Comparison of ENCODE assay signal across 12 mouse cellular contexts in genomic region chr12:55487843-55488660, GRCm38 (mm10). TPM values are rescaled to one million over a fixed set of nuclear protein-coding genes. Genes with fewer than 3 reads are reported as not detected.
DNase-seq lines count a peak whose midpoint lies in the region; ATAC-seq and TF ChIP-seq lines count a peak whose summit lies in the region.
"Had no signal": no experiment of that assay in that cellular context is flagged by ENCODE, and none has a peak within 500 bp of the region (broad histone marks: within the 10 kb centered on the region; RNA-seq: fewer than 3 reads in every experiment).

No protein-coding gene starts in this region.

- no peaks in the 10 kb centered on the region for H3K27me3 ChIP-seq in heart, embryonic 16.5 days (ENCODE audit: control insufficient read depth, insufficient read depth, low read length)
- H3K27me3 ChIP-seq in megakaryocyte, embryonic 14.5 days (replicated peaks): peaks cover 37% of the 10 kb centered on the region
- H3K27me3 ChIP-seq in small intestine, adult 2 months (ENCODE audit: control insufficient read depth, insufficient read depth, low read length): no peaks in the 10 kb centered on the region
- H3K27me3 ChIP-seq: limb, embryonic 12.5 days had no signal

- 95% methylated on average over 7 of the region's 7 CpGs for WGBS in heart, embryonic 16.5 days
- 66% methylated on average over 7 of the region's 7 CpGs for WGBS in bone marrow, adult 2 months
- WGBS in small intestine, adult 2 months: 89% methylated on average over 7 of the region's 7 CpGs

- no peak for DNase-seq in heart, postnatal 4 days
- no peak for DNase-seq in ovary, postnatal 14 days (ENCODE audit: low spot score)
- DNase-seq: cerebellum, postnatal 14 days; kidney, adult 8-10 months had no signal

- no peak overlapping the region for H3K9ac ChIP-seq in heart, embryonic 16.5 days (ENCODE audit: low read length)
- H3K9ac ChIP-seq: limb, embryonic 12.5 days had no signal

- no peaks in the 10 kb centered on the region for H3K9me3 ChIP-seq in heart, embryonic 16.5 days (replicated peaks; ENCODE audit: control insufficient read depth, low read length)
- peaks cover 8% of the 10 kb centered on the region for H3K9me3 ChIP-seq in megakaryocyte, embryonic 14.5 days
- H3K9me3 ChIP-seq: hindbrain, embryonic 10.5 days; limb, embryonic 12.5 days had no signal

- peaks cover 31% of the 10 kb centered on the region for H3K36me3 ChIP-seq in heart, embryonic 16.5 days (ENCODE audit: control insufficient read depth, insufficient read depth)
- peaks cover 61% of the 10 kb centered on the region for H3K36me3 ChIP-seq in megakaryocyte, embryonic 14.5 days (replicated peaks; ENCODE audit: low read length)
- peaks cover 41% of the 10 kb centered on the region for H3K36me3 ChIP-seq in small intestine, adult 2 months (ENCODE audit: control insufficient read depth, insufficient read depth, low read length)

- no peak for TF ChIP-seq CTCF in bone marrow, adult 2 months (IDR thresholded peaks at IDR 0.05; ENCODE audit: control insufficient read depth, insufficient read depth, low read length)
- TF ChIP-seq CTCF in small intestine, adult 2 months (IDR thresholded peaks at IDR 0.05; ENCODE audit: extremely low read depth, insufficient read length, insufficient replicate concordance, low read depth, low read length): no peak

- no peak for ATAC-seq in heart, embryonic 16.5 days (replicated peaks; ENCODE audit: extremely low read depth, insufficient read depth, low FRiP score)
- ATAC-seq in megakaryocyte, adult 5-6 weeks (ENCODE audit: poor library complexity, severe bottlenecking): no peak
- ATAC-seq: forebrain, embryonic 16.5 days had no signal

- H3K27ac ChIP-seq in heart, embryonic 16.5 days (ENCODE audit: low read length): peak overlapping the region; percentile 24; the same call in 1 of the 2 replicates
- H3K27ac ChIP-seq in bone marrow, adult 2 months (ENCODE audit: control insufficient read depth, insufficient read depth, low read depth, low read length, poor library complexity): peak overlapping the region; percentile 73
- peak overlapping the region; percentile 88 for H3K27ac ChIP-seq in small intestine, adult 2 months (ENCODE audit: insufficient read depth, low read depth, low read length)
- H3K27ac ChIP-seq: hindbrain, embryonic 10.5 days had no signal

- no peak for TF ChIP-seq POLR2A in bone marrow, adult 2 months (IDR thresholded peaks at IDR 0.05; ENCODE audit: borderline replicate concordance, control insufficient read depth, low read depth, low read length)
- TF ChIP-seq POLR2A in small intestine, adult 2 months (IDR thresholded peaks at IDR 0.05; ENCODE audit: low read depth, low read length): no peak

- no peak overlapping the region for H3K4me2 ChIP-seq in heart, embryonic 16.5 days (ENCODE audit: low read depth, low read length)
- H3K4me2 ChIP-seq: limb, embryonic 12.5 days had no signal

- H3K4me3 ChIP-seq in heart, embryonic 16.5 days (ENCODE audit: low read length): no peak overlapping the region
- peak overlapping the region; percentile 86 for H3K4me3 ChIP-seq in megakaryocyte, embryonic 14.5 days (replicated peaks)
- H3K4me3 ChIP-seq in bone marrow, adult 2 months (replicated peaks; ENCODE audit: control insufficient read depth, low read depth, low read length): no peak overlapping the region
- H3K4me3 ChIP-seq in small intestine, adult 2 months (ENCODE audit: low read depth, low read length): no peak overlapping the region
- H3K4me3 ChIP-seq: hindbrain, embryonic 10.5 days; limb, embryonic 12.5 days had no signal

- peaks cover 18% of the 10 kb centered on the region for H3K4me1 ChIP-seq in heart, embryonic 16.5 days (ENCODE audit: control insufficient read depth, insufficient read depth, low read length)
- peaks cover 64% of the 10 kb centered on the region for H3K4me1 ChIP-seq in megakaryocyte, embryonic 14.5 days
- H3K4me1 ChIP-seq in bone marrow, adult 2 months (ENCODE audit: control insufficient read depth, insufficient read depth, low read length): peaks cover 9% of the 10 kb centered on the region; the same call in 1 of the 2 replicates
- H3K4me1 ChIP-seq in small intestine, adult 2 months (ENCODE audit: control insufficient read depth, insufficient read depth, insufficient read length, low read length): peaks cover 21% of the 10 kb centered on the region

RNA-seq across cellular contexts. Expression of gene Nfkbia, which starts 4.4 kb away (rescaled TPM):
- polyA plus RNA-seq in heart, embryonic 16.5 days (2015; fragmentation: Nextera tagmentation; extraction: Ambion mirVana): 80.8 and 85.9 TPM in 2 replicates
- 10 to 100 TPM; 31.4 to 34.2 TPM for total RNA-seq in heart, postnatal 4 days (2021)
- 59.9 and 92.2 TPM in 2 replicates for polyA plus RNA-seq in megakaryocyte, embryonic 14.5 days (2012; ENCODE audit: insufficient read depth, low replicate concordance)
- total RNA-seq in megakaryocyte, adult 5-6 weeks (2015): 55.5 and 84.6 TPM in 2 replicates
- total RNA-seq in megakaryocyte, adult 5-6 weeks (2017): 52.5 and 65.3 TPM in 2 replicates
- 51.8 and 91.0 TPM in 2 replicates for polyA plus RNA-seq in bone marrow, adult 2 months (2011; ENCODE audit: insufficient read depth, insufficient read length, low replicate concordance, missing spikeins)
- polyA plus RNA-seq in small intestine, adult 2 months (2012; rRNA removed): 171 and 272 TPM in 2 replicates

Comparison
In these comparisons a context has a peak if more than half of its experiments do, and no peak if none do; other contexts are left out.
1. H3K27ac ChIP-seq: peak in every context shown above with its lines; median percentile 88 in small intestine, adult 2 months; 73 in bone marrow, adult 2 months; 24 in heart, embryonic 16.5 days.